Mouse (Mus musculus) liver, embryonic 13.5 days (tissue): Measurements from ENCODE around the gene Nol4l. TPM values are rescaled to one million over a fixed set of nuclear protein-coding genes. Genes with fewer than 3 reads are reported as not detected.

Experiments used
- ATAC-seq: fragments of 200-750 bp; cut with Nextera tagmentation; 2 replicates; pipeline ENCODE4 v1.8.0; 2017; ENCODE audit warnings: low read depth, mild to moderate bottlenecking, moderate number of reproducible peaks, moderate library complexity
- DNase-seq: peaks from one replicate; pipeline ENCODE4 v3.0.0; 2022
- H3K27ac ChIP-seq: fragments of 300-500 bp; sonication (generic); 2 replicates; pipeline ENCODE4 v1.5.1; 2015; ENCODE audit warnings: moderate library complexity, mild to moderate bottlenecking, inconsistent platforms
- H3K27me3 ChIP-seq: fragments of 300-500 bp; sonication (generic); 2 replicates; pipeline ENCODE4 v1.6.1; 2015; ENCODE audit warnings: mild to moderate bottlenecking, inconsistent platforms
- H3K36me3 ChIP-seq: fragments of 300-500 bp; sonication (generic); 2 replicates; pipeline ENCODE4 v1.6.1; 2015; ENCODE audit warnings: mild to moderate bottlenecking, inconsistent platforms
- H3K4me1 ChIP-seq: fragments of 300-500 bp; sonication (generic); replicated peaks from 2 replicates; pipeline ENCODE4 v1.6.1; 2015; ENCODE audit warnings: inconsistent platforms
- H3K4me2 ChIP-seq: fragments of 300-500 bp; sonication (generic); 2 replicates; pipeline ENCODE4 v1.6.1; 2015; ENCODE audit warnings: inconsistent platforms, mild to moderate bottlenecking, moderate library complexity
- H3K4me3 ChIP-seq: fragments of 300-500 bp; sonication (generic); replicated peaks from 2 replicates; pipeline ENCODE4 v1.5.1; 2015; ENCODE audit warnings: mild to moderate bottlenecking, inconsistent platforms
- H3K9ac ChIP-seq: fragments of 300-500 bp; sonication (generic); 2 replicates; pipeline ENCODE4 v1.6.1; 2015; ENCODE audit warnings: mild to moderate bottlenecking, inconsistent platforms
- H3K9me3 ChIP-seq: fragments of 300-500 bp; sonication (generic); replicated peaks from 2 replicates; pipeline ENCODE4 v1.6.1; 2016; ENCODE audit warnings: inconsistent platforms
- WGBS: fragments of 180-500 bp; shearing (Covaris S2); methylation state at CpG from one replicate; pipeline ENCODE4 v1.1.7; 2015; ENCODE audit not compliant: insufficient replicate concordance; 5-methylcytosine and 5-hydroxymethylcytosine counted together
- polyA plus RNA-seq: library from polyadenylated mRNA; unstranded; fragments of >200 nt; fragmentation: Nextera tagmentation; extraction: Ambion mirVana; gene quantifications from 2 replicates; pipeline ENCODE4 v1.2.1, GENCODE M21; 2015

Nol4l gene
- polyA plus RNA-seq, 1 experiment from 2014 or later: 5.4 TPM

DNA sequence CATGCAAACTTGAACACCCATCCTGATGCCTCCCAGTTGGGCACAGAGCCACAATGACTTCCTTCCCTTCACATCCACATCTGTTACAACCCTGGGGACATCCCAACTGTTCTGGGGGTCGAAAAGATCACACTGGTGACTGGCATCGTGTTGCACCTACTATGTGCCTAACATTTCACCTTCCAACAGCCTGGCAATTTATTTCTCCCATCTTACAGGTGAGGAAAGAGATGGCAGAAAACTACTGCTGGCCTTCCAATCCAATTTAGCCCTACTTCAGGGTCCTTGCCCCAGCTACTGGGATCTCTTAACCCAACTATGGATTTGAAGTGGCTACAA, 36.4 kb downstream of the Nol4l start:
- Histone ChIP-seq H3K4me1 (peaks cover 95% of the 10 kb centered on the region), H3K36me3 (no peaks in the 10 kb centered on the region), H3K9ac (peak overlapping the region; percentile 94), H3K27ac (peak overlapping the region; percentile 99), H3K27me3 (no peaks in the 10 kb centered on the region), H3K9me3 (no peaks in the 10 kb centered on the region), H3K4me2 (peak overlapping the region; percentile 98), H3K4me3 (peak overlapping the region; percentile 75)
- 14% methylated on average over 2 of the region's 2 CpGs for WGBS
- ATAC-seq: no peak
- no peak for DNase-seq

DNA sequence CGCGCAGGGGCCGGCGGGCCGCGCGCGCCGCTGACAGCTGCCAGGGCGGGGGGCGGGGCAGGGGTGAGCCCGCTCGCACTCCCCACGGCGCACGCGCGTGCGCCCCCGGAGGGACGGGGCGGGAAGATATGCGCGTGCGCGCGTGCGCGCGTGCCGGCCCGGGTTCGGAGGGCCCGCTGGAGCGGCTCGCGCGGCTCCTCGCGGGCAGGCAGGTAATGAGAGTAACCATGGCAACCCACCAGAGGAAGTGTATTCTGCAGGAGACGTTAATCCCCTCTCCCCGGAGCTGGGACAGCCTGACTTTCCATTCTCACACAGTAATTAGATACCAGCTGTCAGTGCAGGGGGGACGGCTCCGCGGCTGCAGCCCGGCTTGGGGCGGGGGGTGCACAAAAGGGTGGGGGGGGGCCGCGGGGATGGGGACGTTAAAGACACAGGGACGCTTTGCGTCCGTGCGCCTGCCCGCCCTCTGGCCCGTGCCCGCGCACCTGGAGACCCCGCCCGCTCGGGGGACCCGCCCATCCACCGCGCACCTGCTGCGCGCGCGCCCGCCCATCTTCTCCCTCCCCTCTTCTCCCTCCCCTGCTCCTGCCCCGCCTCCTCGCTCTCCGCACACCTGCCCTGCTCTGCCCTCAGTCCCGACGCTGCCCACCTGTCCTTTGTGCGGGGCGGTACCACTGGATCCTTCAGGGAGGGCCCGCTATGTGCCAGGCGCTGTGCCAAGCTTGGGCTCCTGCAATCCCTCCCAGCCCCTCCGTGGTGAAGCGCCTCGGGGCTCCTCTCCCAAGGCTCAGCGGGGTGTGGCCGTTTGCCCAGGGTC, 37.0 kb downstream of the Nol4l start, which contains the start of gene 4930404H24Rik:
TSS of gene 4930404H24Rik (plus strand) at position 218 of the 820 bp plus-strand sequence.
- under 1% methylated on average over 81 of the region's 83 CpGs for WGBS
- DNase-seq: peak; percentile 72
- H3K4me2 ChIP-seq: peak within 1 kb of the TSS; percentile 98
- H3K9ac ChIP-seq: peak within 1 kb of the TSS; percentile 94
- H3K9me3 ChIP-seq: no peaks in the 10 kb centered on the region
- H3K4me3 ChIP-seq: peak within 1 kb of the TSS; percentile 75
- peak; percentile 38 for ATAC-seq
- peaks cover 91% of the 10 kb centered on the region for H3K4me1 ChIP-seq
- peak within 1 kb of the TSS; percentile 99 for H3K27ac ChIP-seq
- no peaks in the 10 kb centered on the region for H3K36me3 ChIP-seq
- H3K27me3 ChIP-seq: no peaks in the 10 kb centered on the region

DNA sequence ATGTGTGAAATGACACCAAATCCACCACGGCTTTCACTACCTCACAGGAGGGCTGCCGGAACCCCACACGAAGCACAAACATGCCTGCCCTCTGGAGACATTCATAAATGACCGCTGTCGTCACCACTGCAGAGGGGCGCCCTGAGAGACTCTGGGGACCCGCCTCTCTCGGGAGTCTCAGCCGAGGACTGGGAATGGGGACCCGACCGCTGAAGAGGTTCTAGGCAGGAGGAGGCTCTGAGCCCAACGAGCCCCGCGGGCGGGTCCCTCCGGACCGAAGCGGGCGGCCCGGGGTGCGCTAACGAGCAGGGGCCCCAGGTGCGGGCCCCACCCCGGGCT, 37.6 kb downstream of the Nol4l start:
- Histone ChIP-seq H3K36me3 (no peaks in the 10 kb centered on the region), H3K4me2 (peak overlapping the region; percentile 98), H3K9ac (peak overlapping the region; percentile 94), H3K4me3 (peak overlapping the region; percentile 75), H3K9me3 (no peaks in the 10 kb centered on the region), H3K27me3 (no peaks in the 10 kb centered on the region), H3K4me1 (peaks cover 85% of the 10 kb centered on the region), H3K27ac (peak overlapping the region; percentile 99)
- 2% methylated on average over 22 of the region's 24 CpGs for WGBS
- ATAC-seq (no peak), DNase-seq (peak; percentile 40)

DNA sequence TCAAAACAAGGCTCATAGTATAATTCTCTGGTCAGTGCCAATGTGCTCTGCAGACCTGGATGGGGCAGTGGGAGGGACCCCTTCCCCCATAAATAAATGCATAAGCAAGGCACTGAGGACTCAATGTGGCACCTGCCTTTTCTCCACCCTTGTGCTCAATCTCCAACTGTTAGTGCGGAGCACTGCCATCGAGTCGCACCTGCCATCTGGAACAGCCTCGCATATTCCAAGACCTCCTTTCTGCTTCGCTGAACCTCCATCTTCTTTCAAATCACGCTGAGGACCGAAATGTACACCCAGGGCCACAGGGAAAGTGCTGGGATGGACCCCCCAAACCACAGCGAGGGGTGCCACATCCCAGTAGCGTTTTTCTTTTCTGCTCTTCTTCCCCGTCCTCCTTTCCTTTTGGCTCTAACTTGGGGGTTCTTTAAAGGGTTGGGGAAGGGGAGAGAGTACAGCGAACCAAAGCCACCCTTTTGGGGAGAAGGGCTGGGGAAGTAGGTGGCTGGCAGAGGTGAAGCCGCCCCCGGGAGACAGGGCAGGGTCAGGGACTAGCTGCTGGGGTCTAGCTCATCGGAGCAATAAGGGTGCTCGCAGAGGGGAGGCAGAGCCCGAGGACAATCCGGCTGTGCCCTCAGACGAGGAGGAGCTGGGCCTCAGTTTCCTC, 38.1 kb downstream of the Nol4l start:
- peak overlapping the region; percentile 99 for H3K27ac ChIP-seq
- peak overlapping the region; percentile 94 for H3K9ac ChIP-seq
- peak overlapping the region; percentile 75 for H3K4me3 ChIP-seq
- H3K4me2 ChIP-seq: peak overlapping the region; percentile 98
- ATAC-seq (no peak), DNase-seq (no peak)
- H3K9me3 ChIP-seq: no peaks in the 10 kb centered on the region
- no peaks in the 10 kb centered on the region for H3K36me3 ChIP-seq
- H3K4me1 ChIP-seq: peaks cover 80% of the 10 kb centered on the region
- 29% methylated on average over 18 of the region's 18 CpGs for WGBS
- H3K27me3 ChIP-seq: no peaks in the 10 kb centered on the region

DNA sequence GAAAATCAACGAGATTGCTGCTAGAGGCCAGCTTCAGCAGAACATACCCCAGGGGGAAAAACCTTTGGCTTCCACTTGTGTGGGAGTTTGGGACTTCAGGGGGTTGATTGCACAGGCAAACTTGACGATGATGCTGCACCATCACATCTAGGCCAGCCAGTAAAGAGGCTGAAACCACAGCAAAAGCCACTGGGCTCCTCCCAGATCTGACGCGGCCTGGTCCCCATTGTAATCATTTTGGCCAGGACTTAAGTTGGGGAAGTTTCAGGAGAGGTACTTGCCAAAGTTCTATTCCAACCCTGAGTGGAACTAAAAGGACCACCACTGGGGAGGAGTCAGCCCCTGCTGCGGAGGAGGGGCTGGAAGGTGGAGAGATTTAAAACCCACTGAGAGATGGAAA, 38.8 kb downstream of the Nol4l start:
- WGBS: 20% methylated on average over 5 of the region's 5 CpGs
- Histone ChIP-seq H3K9ac (peak overlapping the region; percentile 94), H3K4me2 (peak overlapping the region; percentile 98), H3K27ac (peak overlapping the region; percentile 99), H3K9me3 (no peaks in the 10 kb centered on the region), H3K4me1 (peaks cover 73% of the 10 kb centered on the region), H3K4me3 (peak overlapping the region; percentile 75), H3K27me3 (no peaks in the 10 kb centered on the region), H3K36me3 (no peaks in the 10 kb centered on the region)
- DNase-seq (peak; percentile 45), ATAC-seq (no peak)

DNA sequence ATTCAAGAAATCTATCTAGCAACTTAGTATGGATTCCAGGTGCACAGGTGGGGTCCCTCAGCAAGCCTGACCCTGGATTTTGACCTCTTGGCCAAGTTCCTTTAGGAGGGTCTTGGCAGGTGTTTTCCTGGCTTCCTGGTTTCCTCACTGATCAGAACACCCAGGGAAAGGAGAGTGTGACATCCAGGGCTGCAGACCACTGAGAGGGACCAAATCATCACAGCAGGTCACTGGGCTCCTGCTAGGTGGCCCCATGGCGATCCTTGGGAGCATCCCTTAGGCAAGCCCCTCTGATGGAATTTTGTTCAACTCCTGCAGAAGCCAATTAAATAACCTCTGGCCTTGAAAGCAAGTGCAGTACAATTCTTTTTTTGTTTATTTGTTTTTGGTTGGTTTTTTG, 39.7 kb downstream of the Nol4l start:
- ATAC-seq (no peak), DNase-seq (no peak)
- peak overlapping the region; percentile 94 for H3K9ac ChIP-seq
- H3K4me3 ChIP-seq: no peak overlapping the region
- no peaks in the 10 kb centered on the region for H3K9me3 ChIP-seq
- H3K4me1 ChIP-seq: peaks cover 69% of the 10 kb centered on the region
- H3K27me3 ChIP-seq: no peaks in the 10 kb centered on the region
- 84% methylated on average over 1 of the region's 1 CpGs for WGBS
- no peaks in the 10 kb centered on the region for H3K36me3 ChIP-seq
- peak overlapping the region; percentile 98 for H3K4me2 ChIP-seq
- peak overlapping the region; percentile 99 for H3K27ac ChIP-seq

DNA sequence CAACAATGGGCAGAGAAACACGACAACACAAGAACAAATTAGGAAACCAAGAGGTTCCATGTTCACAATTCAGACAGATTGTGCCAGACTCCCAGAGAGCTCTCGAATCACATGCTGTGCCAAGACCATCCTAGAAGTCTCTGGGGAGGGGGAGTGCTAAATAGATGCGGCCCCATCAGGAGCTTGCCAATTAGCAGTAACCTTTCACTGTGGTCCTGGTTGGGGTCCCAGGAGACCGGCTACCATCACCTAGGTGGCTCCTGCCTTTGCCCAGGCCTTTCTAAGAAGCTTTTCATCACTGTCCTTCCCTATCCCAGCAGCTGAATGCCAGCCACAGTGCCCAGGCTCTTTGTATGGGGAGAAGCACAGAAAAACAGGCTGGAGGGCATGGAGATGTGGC, 45.7 kb downstream of the Nol4l start:
- DNase-seq (no peak), ATAC-seq (no peak)
- H3K9ac ChIP-seq: peak overlapping the region; percentile 66
- H3K36me3 ChIP-seq: peaks cover 16% of the 10 kb centered on the region
- WGBS: 71% methylated on average over 4 of the region's 4 CpGs
- peak overlapping the region; percentile 46 for H3K4me2 ChIP-seq
- peak overlapping the region; percentile 13; the same call in 1 of the 2 replicates for H3K4me3 ChIP-seq
- peaks cover 71% of the 10 kb centered on the region for H3K4me1 ChIP-seq
- H3K27me3 ChIP-seq: no peaks in the 10 kb centered on the region
- no peaks in the 10 kb centered on the region for H3K9me3 ChIP-seq
- peak overlapping the region; percentile 88 for H3K27ac ChIP-seq

DNA sequence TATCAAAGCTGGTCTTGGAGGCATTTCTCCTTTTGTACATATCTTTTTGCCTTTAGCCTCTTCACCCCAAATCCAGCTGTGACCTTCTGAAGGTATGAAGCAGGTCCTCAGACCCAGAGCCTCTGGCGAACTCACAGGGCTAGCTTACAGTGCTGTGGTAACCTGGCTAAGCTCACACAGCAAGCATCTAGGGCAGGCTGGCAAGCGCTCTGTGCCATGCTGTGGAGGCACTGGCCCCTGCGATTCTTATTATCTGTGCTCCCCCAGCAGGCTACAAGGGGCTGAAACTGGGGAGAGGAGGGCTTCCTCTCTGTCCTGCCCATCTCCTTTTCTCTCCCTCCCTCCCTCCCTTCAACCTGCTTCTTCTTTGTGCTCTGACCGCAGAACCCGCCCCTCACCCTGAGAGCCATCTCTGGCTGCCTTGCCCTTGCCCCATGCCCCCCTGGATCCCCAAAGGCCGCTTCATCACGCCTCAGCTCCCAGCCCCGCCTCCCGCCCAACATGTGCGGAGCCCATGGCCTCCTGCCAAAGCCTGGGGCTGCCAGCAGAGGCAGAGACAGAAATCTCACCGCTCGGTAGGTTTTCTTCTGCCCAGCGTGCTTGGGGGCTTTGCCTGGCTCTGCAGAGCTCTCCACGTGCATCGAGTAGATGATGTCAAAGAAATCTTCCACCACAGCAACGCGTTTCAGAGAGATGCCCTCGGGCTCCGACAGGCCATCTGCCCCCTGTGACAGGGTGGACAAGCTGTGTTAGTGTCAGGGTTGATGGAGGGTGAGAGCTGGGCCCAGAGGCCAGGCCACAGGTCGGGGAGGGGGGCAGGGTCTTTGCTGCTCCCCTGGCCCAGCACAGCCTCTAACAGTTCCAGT, 46.4 kb downstream of the Nol4l start:
- 9% methylated on average over 20 of the region's 20 CpGs for whole genome bisulfite sequencing
- H3K4me1 ChIP-seq: peaks cover 71% of the 10 kb centered on the region
- DNase-seq (peak; percentile 55), ATAC-seq (peak; percentile 83)
- H3K27me3 ChIP-seq: no peaks in the 10 kb centered on the region
- peak overlapping the region; percentile 88 for H3K27ac ChIP-seq
- H3K36me3 ChIP-seq: peaks cover 16% of the 10 kb centered on the region
- H3K9me3 ChIP-seq: no peaks in the 10 kb centered on the region
- H3K4me3 ChIP-seq: peak overlapping the region; percentile 13
- peak overlapping the region; percentile 66 for H3K9ac ChIP-seq
- H3K4me2 ChIP-seq: peak overlapping the region; percentile 46

DNA sequence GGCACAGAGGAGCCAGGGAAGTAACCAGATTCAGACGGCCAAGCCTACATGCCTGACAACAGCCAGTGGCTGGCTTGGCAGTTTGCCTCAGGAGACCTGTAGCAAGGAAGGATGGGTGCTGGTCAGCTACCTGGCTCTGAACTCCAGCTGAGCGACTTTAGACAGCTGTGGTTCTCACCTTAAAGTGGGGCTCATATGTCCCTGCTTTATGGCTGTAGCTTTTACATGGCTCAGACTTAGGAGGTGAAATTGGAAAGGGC, 48.0 kb downstream of the Nol4l start:
- Histone ChIP-seq H3K9ac (0 out of 2 replicates have a peak overlapping the region, but pooled peaks have one; percentile 36), H3K4me1 (peaks cover 80% of the 10 kb centered on the region), H3K4me3 (no peak overlapping the region), H3K27ac (peak overlapping the region; percentile 66), H3K4me2 (no peak overlapping the region), H3K9me3 (no peaks in the 10 kb centered on the region), H3K27me3 (no peaks in the 10 kb centered on the region), H3K36me3 (peaks cover 28% of the 10 kb centered on the region)
- 80% methylated on average over 2 of the region's 2 CpGs for WGBS
- DNase-seq (no peak), ATAC-seq (no peak)

DNA sequence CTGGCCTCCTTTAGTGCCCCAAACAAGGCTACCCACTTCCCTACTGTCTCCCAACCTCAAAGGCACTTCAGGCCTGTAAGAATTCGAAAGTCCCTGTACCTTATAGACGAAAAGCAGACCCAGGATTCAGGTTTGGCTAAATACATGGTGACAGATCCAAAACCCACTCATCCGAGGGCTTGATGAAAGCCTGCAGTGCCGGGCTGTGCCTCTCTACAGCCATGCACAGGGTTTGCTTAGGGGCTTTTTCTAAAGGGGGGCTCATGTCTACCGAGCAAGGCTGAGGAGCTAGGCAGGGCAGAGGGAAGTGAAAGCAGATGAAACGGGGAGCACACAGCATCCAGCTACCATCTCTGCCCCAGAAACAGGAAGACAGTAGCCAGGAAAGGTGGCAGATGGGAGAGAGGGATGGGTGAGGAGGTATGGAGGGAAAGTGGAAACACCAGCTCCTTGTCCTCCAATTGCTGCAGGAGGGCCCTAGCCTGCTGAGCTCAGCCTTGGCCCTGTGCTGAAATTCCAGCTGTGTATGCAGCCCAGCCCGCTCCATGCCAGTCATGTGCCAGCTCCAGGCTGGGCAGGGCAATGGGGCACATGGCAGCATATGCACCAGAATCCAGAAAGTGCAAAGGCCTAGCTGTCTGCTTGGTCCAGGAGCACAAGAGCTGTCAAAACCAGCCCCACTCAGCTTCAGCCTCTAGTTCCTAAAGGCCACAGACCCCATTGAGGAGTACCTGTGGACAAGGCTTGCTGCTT, 48.5 kb downstream of the Nol4l start:
- no peaks in the 10 kb centered on the region for H3K9me3 ChIP-seq
- H3K4me3 ChIP-seq: no peak overlapping the region
- H3K4me1 ChIP-seq: peaks cover 85% of the 10 kb centered on the region
- H3K9ac ChIP-seq: peak overlapping the region; percentile 36; the same call in 1 of the 2 replicates
- WGBS: 69% methylated on average over 7 of the region's 7 CpGs
- H3K4me2 ChIP-seq: no peak overlapping the region
- H3K27ac ChIP-seq: peak overlapping the region; percentile 66
- ATAC-seq: no peak
- DNase-seq: no peak
- H3K27me3 ChIP-seq: no peaks in the 10 kb centered on the region
- peaks cover 33% of the 10 kb centered on the region for H3K36me3 ChIP-seq
